Mouse (Mus musculus) skeletal muscle tissue, adult 2 months (tissue): Measurements from ENCODE around the gene Fcho1.
"Not testable (repeated sequence)": the region's sequence is repeated elsewhere in the genome, so short reads cannot be mapped to it uniquely, and the experiment has no call there.

Experiments
- DNase-seq: peaks from one replicate; pipeline ENCODE4 v3.0.0-alpha.2; 2012; ENCODE audit warnings: low read depth, low spot score

Gene Fcho1

DNA sequence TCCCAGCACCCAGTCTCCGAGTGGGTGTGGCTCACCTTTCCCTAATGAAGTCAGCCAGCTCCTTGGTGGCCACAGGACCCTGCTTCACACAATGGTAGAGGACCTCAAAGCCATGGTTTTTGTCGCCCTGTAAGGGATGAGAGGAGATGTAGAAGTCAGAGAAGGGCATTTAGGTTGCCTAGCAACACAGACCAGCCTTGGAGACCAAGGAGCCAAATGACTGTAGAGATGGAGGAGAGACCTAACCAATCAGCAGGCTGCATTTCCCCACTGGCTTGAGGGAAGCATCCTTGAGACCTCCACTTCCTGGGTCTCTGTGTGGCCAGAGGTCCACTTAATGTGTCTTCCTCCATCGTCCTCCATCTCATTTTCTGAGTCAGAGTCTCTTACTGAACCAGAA is 7.3 kb downstream of the Fcho1 start:
- no peak for DNase-seq

DNA sequence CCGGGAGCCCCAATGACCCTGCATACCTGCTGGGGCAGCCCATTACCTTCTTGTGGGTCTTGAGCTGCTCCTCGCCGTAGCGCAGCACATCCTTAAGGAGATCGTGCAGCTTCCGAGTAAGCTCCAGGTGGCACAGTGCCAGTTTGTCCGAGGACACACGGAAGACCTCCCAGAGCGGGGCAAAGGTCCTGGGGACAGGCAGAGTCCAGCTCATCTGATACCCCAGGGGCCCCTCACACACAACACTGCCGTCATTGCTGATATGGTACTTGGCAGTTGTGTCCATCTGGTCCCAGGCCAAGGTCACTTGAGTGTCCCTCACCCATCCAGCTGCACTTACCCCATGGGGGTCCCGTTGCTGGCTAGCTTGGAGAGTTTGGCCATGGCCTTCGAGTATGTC is 8.4 kb downstream of the Fcho1 start:
- DNase-seq, result no peak

DNA sequence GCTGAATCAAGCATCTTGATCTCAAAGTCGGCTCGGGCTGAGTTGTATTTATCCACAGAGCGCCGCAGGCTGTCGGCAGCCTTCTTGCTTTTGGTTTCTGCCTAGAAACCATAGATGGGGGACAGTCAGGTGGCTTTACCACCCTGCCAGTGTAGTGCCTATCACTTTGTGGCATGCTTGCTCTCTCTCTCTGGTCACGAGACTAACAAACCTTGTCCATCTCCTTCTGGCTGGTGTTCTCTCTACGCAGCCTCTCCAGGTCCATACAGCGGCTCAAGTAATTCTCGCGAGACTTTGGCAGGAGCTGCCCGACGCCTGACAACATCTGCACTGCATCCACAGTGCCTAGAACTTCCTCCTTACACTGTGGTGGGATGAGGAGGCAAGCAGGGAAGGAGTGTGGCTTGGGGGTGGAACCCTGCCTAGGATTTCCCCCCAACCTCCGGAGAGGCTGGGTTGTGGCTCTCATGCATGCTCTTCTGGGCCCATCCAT is 8.9 kb downstream of the Fcho1 start:
- no peak for DNase-seq

GRCm38 (mm10) chr8:71715531-71715930 is 10.0 kb downstream of the Fcho1 start:
- DNase-seq, result no peak

DNA sequence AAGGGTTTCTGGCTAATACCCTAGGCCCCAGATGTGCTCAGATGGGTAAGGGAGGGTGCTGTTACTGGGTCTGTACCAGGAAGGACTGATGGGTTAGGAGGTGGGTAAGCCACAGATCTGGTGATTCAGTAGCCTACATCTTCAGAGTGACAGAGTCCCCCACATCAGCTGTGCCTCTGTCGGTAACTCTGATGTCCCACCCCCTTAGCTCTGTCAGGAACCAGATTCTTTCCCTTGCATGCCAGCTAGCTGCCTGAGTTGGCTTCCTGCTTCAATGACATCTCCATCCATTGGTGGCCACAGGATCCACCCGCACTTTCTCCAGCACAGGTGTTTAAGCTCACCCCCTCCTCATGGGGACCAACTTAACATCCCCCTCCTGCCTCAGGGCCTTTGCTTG is 13.9 kb downstream of the Fcho1 start:
- no peak for DNase-seq

- DNase-seq, result no peak
Observed at GRCm38 (mm10) chr8:71709800-71710446, 15.6 kb downstream of the Fcho1 start.

- no peak for DNase-seq
Observed at GRCm38 (mm10) chr8:71709134-71709799, 16.2 kb downstream of the Fcho1 start.

- no peak for DNase-seq
Observed at GRCm38 (mm10) chr8:71707874-71708273, 17.6 kb downstream of the Fcho1 start.

GRCm38 (mm10) chr8:71703400-71703799 is 22.1 kb downstream of the Fcho1 start:
- DNase-seq, result not testable (repeated sequence)

DNA sequence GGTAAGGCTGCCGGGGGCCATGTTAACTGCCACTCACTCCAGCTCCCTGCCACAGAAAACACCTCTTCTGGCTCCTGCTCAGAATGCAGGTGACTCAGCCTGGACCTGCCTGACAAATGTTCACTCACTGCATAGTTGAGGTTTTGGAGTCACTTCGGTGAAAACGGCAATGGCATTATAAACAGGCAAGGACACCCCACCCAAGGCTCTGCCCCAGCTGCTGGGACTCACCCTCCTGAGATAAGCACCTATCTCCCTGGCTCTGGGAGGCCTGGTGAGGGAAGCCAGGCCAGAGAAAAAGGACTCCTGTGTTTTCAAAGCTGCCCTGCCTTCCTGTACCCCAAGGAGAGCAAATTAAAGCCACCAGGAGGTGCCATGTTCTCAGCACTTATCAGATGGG is 22.6 kb downstream of the Fcho1 start:
- no peak for DNase-seq

DNA sequence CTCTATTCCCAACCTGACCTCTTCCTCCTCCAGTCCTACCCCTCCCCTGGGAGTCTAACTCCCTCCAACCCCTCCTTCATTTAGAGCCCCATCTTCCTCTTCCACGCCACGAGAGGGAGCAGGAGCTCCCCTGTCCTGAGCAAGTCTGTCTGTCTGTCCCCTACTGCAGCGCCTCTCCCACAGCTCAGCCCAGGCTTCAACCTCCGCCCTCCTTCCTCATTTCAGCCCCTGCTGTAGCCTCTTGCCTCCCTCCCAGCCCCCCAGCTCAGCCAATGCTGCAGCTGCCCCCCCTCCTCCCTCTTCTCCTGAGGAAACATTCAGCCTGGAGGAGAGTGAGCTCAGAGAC is 23.5 kb downstream of the Fcho1 start:
- no peak for DNase-seq

DNA sequence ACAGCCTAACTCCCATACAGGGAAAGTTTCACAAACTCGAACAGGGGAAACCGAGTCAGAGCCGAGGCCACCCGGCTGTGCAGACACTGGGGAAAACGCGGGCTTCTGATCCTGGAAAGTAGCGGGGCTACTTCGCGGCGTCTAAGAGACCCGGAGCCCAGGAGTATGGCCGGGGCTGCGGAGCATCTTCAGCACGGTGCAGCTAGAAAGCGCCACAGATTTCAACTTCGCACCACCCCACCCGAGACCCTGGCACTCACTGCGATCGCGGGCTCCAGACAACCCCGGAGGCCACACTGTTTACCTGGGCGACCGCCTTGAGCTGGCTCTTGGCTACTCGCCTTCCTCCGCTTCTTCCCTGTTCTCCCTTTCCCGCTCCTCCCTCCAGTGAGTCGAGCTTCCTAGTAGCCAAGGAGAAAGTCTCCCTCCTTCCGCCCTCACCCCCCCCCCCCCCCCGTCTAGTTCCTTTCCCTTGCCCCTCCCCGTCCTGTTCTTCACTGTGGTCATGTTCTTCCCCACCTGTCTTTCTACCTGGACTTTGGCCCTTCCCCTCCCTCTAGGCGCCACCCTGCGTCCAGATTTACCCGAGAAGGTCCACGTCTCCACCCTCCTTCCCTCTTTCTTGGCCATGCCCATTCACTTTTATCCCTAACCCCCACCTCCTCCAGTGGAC is 24.0 kb downstream of the Fcho1 start, which contains the start of gene B3gnt3:
Gene B3gnt3, minus strand, starts transcription at position 376 of the 673 bp plus-strand sequence.
- no peak for DNase-seq

GRCm38 (mm10) chr8:71700493-71701269 is 24.8 kb downstream of the Fcho1 start:
- DNase-seq, result no peak

DNA sequence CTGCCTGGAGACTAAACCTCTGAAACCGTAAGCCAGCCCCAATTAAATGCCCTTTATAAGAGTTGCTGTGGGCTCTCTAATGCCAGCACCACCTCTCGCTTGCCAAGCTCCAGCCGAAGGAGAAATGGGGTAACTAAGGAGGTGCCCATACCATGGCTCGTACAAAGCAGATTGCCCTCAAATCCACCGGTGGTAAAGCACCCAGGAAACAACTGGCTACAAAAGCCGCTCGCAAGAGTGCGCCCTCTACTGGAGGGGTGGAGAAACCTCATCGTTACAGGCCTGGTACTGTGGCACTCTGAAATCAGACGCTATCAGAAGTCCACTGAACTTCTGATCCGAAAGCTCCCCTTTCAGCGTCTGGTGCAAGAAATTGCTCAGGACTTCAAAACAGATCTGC is 30.1 kb downstream of the Fcho1 start:
- not testable (repeated sequence) for DNase-seq

DNA sequence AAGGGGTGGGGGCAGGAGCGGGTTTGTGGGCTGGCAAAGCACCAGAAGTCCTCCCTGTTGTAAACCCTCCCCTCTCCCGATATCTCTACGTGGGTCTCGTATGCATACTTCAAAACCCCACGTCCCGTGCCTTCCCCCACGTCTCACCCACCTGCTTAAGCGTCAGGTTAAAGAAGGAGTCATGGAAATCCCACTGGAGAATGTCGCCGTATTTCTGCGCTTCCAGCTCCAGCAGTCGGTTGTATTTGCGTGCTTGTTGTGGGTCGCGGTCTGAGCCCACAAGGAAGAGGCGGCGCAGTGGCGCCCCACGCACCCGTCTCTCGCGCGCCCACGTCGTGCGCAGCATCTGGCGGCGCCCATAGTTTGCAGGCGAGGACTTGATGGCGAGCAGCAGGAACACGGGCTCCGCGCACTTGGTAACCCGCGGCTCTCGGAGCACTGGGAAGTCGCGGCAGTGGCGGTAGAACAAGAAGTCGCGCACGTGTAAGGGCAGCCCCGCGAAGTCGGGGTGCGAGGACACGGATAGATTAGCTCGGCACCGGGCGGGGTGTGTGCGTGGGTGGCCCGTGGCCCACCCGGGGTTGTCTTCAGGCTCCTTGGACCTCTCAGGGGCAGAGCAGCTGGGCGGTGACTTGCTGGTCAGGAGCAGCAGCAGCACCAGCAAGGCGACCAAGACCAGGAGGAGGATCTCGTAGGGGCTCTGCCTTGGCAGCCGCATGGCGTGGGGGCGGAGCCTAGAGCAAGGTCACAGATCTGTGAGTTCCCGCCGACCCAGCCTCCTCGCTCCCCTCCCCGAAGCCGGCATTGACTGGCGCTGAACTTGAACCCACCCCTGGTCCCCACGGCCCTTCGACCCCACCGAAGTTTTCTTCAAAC is 32.1 kb downstream of the Fcho1 start:
- DNase-seq, result no peak

- no peak for DNase-seq
Observed at GRCm38 (mm10) chr8:71692509-71692908, 33.0 kb downstream of the Fcho1 start.

GRCm38 (mm10) chr8:71689028-71689427 is 36.5 kb downstream of the Fcho1 start, which contains the start of gene Insl3:
Gene Insl3, plus strand, starts transcription at chr8:71689214.
- DNase-seq, result no peak

DNA sequence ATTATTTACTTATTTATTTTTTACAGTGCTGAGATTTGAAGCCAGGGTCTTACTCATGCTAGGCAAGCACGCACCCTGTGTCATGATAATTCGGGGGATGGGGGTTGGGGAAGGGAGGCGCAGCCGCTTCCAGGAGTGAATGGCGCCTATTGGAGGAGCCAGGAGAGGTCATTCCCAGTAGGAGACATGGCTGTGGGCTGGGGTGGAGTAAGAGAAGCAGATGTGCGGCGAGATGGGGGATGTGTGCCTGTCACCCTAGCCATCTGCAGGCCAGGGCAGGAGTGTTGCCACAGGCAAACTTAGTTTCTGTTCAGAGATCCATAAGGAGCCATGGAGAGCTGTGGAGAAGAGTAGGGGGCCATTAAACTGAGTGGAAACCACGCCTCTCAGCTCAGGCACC is 37.9 kb downstream of the Fcho1 start:
- no peak for DNase-seq

DNA sequence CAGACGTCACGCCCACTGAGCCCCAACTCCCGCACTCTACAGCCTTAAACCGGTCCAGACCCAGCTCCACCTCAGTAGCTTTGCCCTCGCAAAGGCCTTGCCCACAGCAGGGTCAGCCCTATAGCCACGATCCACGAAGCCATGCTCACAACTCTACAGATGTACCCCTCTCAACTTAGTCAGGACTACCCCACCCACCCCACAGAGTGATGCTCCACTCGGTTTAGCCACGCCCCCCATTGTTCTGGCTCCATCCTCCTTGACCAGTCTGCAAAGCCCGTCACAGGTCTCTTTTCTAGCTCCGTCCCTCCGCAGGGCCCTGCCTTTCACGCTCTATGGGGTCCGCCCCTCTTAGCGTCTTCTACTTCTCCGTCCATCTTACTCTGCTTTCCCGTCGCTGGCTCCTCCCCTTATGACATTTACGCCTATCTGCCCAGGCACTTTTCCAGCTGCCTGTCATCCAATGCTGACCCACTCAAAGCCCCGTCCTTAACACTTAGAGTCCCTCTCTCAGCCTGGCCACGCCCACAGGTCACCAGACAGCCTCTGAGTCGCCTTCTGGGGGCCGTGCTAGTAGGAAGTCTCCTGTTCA is 39.3 kb downstream of the Fcho1 start:
- DNase-seq, result no peak

GRCm38 (mm10) chr8:71685573-71685972 is 39.9 kb downstream of the Fcho1 start:
- no peak for DNase-seq

GRCm38 (mm10) chr8:71684701-71685100 is 40.8 kb downstream of the Fcho1 start:
- DNase-seq, result no peak
